Mouse (Mus musculus) bone marrow, adult 2 months (tissue): ENCODE results near the gene Ly6c2.

ENCODE experiments used
- CTCF ChIP-seq: fragments of 200-500 bp; IDR thresholded peaks from 2 replicates; pipeline ENCODE4 v1.5.1; 2011; ENCODE audit warnings: low read length, control low read depth; ENCODE audit not compliant: control insufficient read depth, insufficient read depth
- POLR2A ChIP-seq: fragments of 200-500 bp; IDR thresholded peaks from 2 replicates; pipeline ENCODE4 v1.6.1; 2011; ENCODE audit warnings: low read depth, mild to moderate bottlenecking, control low read depth, low read length, borderline replicate concordance; ENCODE audit not compliant: control insufficient read depth

DNA sequence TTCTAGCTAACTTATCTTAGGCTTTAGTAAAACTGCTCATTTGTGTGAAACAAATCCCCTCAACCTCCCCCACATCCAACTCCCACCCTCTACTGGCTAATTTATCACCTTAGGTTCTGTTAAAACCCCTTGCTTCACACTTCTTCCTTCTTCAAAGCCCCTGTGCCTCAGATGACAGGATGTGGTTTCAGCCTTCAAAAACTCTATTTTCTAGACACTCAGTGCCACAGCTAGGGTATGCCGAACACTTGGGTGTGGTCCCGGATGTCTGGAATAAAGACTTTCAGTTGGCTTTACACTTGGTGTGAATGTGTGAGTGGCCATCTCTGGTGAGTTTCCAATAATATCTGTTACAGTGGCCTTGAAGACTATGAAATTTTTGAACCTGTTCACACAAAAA, 4.8 kb upstream of the Ly6c2 start:
- no peak for TF ChIP-seq POLR2A
- TF ChIP-seq CTCF: no peak
